Mouse (Mus musculus): ENCODE measurements around the gene Kyat1. TPM values are rescaled to one million over a fixed set of nuclear protein-coding genes. Genes with fewer than 3 reads are reported as not detected.

The Kyat1 gene
- polyA plus RNA-seq (2012; rRNA removed), result 32.3 and 35.3 TPM in 2 replicates

DNA sequence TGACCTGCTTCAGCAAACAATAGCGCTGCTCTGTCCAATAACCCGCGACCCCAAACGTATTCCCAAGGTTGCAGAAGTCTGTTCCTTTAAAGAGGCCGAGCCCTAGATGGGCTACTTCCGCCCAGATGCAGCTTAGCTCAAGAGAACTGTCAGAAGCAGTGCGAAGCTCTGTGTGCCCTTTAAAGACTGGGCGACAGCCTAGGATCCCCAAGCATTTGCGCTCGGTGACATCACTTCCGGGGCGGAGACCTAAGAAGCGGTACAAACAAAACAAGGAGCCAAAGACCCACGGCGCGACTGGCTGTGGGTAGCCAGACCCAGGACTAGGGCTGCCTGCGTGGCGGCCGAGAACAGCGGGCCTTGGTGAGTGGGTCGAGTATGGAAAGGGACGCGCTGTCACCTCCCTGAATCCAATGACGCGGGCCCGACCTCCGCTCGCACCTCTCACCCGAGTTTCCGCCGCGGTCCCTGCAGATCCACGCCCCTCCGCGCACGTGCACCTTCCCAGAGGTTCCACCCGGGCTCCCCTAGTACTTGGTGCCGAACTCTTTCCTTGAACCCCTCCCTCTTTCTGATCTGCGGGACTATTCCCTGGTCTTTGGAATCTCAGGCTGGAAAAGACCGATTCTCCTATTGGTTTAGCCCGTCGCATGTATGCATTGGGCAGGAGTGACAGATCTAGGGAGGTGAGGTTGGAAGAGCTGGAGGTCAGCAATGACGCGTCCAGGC, at the start of gene Kyat1:
TSS of gene Kyat1 (minus strand) at position 219 of the 729 bp plus-strand sequence.
- Histone ChIP-seq H3K27me3 (ENCODE audit: control insufficient read depth, insufficient read depth, low read length) (no peaks in the 10 kb centered on the region), H3K4me1 (replicated peaks; ENCODE audit: control insufficient read depth, insufficient read depth, low read length) (peaks cover 14% of the 10 kb centered on the region), H3K4me3 (ENCODE audit: control insufficient read depth, insufficient read depth, low read length) (peak within 1 kb of the TSS; percentile 72), H3K27ac (ENCODE audit: control insufficient read depth, insufficient read depth, low read length) (peak within 1 kb of the TSS; percentile 17; the same call in 1 of the 2 replicates), H3K36me3 (ENCODE audit: control insufficient read depth, insufficient read depth, low read length) (no peaks in the 10 kb centered on the region)
- under 1% methylated on average over 44 of the region's 44 CpGs for WGBS
- TF ChIP-seq POLR2A (IDR thresholded peaks at IDR 0.05; ENCODE audit: control insufficient read depth, extremely low read depth, insufficient read depth, low read length, poor library complexity), result peak; percentile 44; the same call in 1 of the 2 replicates
- no peak for TF ChIP-seq CTCF (IDR thresholded peaks at IDR 0.05; ENCODE audit: borderline replicate concordance, control insufficient read depth, extremely low read depth, insufficient read depth, low read length, poor library complexity)
- peak; percentile 90 for DNase-seq

DNA sequence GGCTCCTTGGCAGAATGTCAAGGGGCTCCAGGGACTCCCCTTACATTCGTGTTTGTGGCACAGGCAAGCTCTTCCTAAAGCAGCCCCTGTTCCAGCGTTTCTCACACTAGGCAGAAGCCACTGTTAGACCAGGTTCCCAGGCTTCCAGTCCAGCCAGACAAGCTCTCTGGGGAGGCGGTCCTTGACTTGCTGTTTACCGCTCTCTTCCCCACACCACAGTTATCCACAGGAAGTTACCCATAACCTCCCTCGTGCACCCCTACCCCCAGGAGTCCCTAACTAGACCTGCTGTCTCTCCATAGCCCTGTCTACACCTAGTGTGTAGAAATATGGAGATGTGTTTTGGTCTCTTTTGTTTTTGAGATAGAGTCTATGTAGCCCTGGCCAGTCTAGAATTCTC, 48.2 kb upstream of the Kyat1 start:
- DNase-seq, result peak; percentile 19
- Histone ChIP-seq H3K4me3 (ENCODE audit: control insufficient read depth, insufficient read depth, low read length) (no peak overlapping the region), H3K27ac (ENCODE audit: control insufficient read depth, insufficient read depth, low read length) (peak overlapping the region; percentile 53; the same call in 1 of the 2 replicates), H3K4me1 (replicated peaks; ENCODE audit: control insufficient read depth, insufficient read depth, low read length) (peaks cover 59% of the 10 kb centered on the region), H3K27me3 (ENCODE audit: control insufficient read depth, insufficient read depth, low read length) (no peaks in the 10 kb centered on the region), H3K36me3 (ENCODE audit: control insufficient read depth, insufficient read depth, low read length) (peaks cover 26% of the 10 kb centered on the region)
- TF ChIP-seq CTCF (IDR thresholded peaks at IDR 0.05; ENCODE audit: borderline replicate concordance, control insufficient read depth, extremely low read depth, insufficient read depth, low read length, poor library complexity) (no peak), POLR2A (IDR thresholded peaks at IDR 0.05; ENCODE audit: control insufficient read depth, extremely low read depth, insufficient read depth, low read length, poor library complexity) (no peak)
- 11% methylated on average over 5 of the region's 5 CpGs for WGBS

DNA sequence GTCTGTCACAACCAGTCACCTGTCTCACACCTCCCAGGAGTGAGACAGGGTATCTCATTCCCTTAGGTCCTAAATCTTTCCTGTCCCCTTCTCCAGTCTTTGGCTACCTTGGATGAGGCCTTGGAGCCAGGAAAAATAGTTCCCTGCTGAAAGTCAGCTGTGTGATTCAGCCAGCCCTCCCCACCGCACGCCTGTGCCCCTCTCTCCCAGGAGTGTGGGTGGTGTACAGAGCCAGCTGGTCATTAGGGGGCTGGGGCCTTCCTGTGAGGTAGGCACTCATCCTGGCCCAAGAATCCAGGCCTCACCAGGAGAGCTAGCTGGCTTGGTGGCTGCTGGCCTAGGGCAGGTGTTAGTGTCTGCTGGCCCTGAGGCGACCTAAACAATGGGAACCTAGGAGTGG, 46.9 kb upstream of the Kyat1 start:
- 38% methylated on average over 3 of the region's 3 CpGs for WGBS
- DNase-seq, result no peak
- H3K36me3 ChIP-seq (ENCODE audit: control insufficient read depth, insufficient read depth, low read length), result peaks cover 26% of the 10 kb centered on the region

DNA sequence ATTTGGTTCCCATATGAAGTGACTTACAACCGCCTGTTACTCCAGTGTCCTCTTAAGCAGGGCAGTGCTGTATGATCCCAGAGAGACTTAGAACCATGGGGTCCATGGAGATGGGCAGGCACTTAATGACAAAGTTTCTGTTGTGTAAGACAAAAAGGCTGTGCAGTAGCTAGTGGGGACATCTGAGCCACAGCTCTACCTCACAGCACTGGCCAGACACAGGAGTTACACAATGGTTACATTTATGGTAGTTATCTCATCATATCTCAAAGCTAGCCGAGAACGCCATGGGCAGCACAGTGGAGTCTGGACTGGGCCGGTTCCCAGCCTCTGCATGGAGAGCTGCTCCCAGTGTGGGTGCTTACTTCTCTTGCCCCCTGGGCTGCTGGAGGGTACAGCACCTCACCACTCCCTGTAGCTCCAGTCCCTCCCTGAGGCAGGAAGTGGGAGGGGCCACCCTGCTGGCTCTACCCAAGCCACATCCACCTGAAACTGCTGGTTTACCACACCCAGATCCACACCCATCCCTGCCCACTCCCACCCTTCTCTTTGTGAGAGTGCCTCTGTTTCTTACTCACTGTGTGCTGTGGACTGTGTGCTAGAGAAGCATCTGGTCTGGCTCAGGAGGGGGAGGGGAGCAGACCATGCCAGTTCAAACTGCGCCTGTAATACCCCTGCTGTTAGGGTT, 45.9 kb upstream of the Kyat1 start:
- WGBS, result 34% methylated on average over 5 of the region's 5 CpGs
- DNase-seq, result peak; percentile 85
- H3K27ac ChIP-seq (ENCODE audit: control insufficient read depth, insufficient read depth, low read length), result peak overlapping the region; percentile 83
- peaks cover 17% of the 10 kb centered on the region for H3K36me3 ChIP-seq (ENCODE audit: control insufficient read depth, insufficient read depth, low read length)
- H3K4me3 ChIP-seq (ENCODE audit: control insufficient read depth, insufficient read depth, low read length), result no peak overlapping the region
- TF ChIP-seq POLR2A (IDR thresholded peaks at IDR 0.05; ENCODE audit: control insufficient read depth, extremely low read depth, insufficient read depth, low read length, poor library complexity) (0 out of 2 replicates have a peak, but pooled peaks have one; percentile 45), CTCF (IDR thresholded peaks at IDR 0.05; ENCODE audit: borderline replicate concordance, control insufficient read depth, extremely low read depth, insufficient read depth, low read length, poor library complexity) (peak; percentile 14; the same call in 1 of the 2 replicates)
- no peaks in the 10 kb centered on the region for H3K27me3 ChIP-seq (ENCODE audit: control insufficient read depth, insufficient read depth, low read length)
- peaks cover 42% of the 10 kb centered on the region for H3K4me1 ChIP-seq (replicated peaks; ENCODE audit: control insufficient read depth, insufficient read depth, low read length)

More for the DNA sequence above, 46.9 kb upstream of the Kyat1 start:
- Histone ChIP-seq H3K27ac (ENCODE audit: control insufficient read depth, insufficient read depth, low read length) (peak overlapping the region; percentile 53), H3K27me3 (ENCODE audit: control insufficient read depth, insufficient read depth, low read length) (no peaks in the 10 kb centered on the region), H3K4me1 (replicated peaks; ENCODE audit: control insufficient read depth, insufficient read depth, low read length) (peaks cover 50% of the 10 kb centered on the region), H3K4me3 (ENCODE audit: control insufficient read depth, insufficient read depth, low read length) (no peak overlapping the region)
- TF ChIP-seq CTCF (IDR thresholded peaks at IDR 0.05; ENCODE audit: borderline replicate concordance, control insufficient read depth, extremely low read depth, insufficient read depth, low read length, poor library complexity) (no peak), POLR2A (IDR thresholded peaks at IDR 0.05; ENCODE audit: control insufficient read depth, extremely low read depth, insufficient read depth, low read length, poor library complexity) (no peak)

DNA sequence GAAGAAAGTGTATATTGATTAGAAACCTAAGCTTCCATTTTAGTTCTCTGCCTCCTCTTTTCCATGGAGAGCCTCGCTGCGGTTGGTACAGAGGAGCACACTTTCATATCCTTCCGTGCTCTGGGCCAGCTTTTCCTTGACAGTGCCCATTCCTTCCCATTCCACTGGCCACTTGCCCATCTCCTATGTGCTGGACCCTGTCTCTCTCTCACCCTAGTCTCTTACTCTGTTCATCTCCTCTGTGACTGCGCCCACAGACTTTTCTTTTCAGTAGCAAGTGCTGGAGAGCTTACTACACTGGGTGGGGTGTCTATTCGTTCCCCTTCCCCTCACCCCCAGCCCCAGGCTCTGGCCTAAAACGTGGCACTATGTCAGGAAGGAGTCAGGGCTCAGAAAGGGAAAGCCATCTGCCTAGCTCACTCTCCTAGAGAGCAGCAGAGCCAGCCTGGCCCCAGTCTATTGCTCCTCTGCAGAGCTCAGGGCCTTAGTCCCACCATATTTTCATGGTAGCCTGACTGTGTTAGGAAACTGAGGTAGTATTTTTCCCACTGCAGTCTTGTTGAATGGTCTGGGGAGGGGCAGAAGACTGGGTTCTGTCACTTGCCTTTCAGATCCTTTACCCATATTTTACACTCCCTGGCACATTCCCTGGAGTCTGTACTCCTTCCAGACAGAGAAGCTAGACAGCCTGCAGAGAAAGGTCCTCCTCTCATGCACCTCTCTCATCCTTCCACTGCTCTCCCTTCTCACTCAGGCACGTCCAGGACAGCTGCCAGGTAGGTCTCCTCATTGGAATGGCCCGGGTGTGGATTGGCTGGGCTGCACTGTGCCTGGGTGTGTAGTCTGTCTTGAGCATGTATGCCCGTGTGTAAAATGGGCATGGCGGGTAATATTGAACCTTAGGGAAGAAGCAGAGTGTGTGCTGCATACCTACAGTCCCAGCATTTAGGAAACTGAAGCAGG, 44.8 kb upstream of the Kyat1 start:
- 93% methylated on average over 10 of the region's 10 CpGs for WGBS
- peak overlapping the region; percentile 19; the same call in 1 of the 2 replicates for H3K27ac ChIP-seq (ENCODE audit: control insufficient read depth, insufficient read depth, low read length)

More for the DNA sequence above, 44.8 kb upstream of the Kyat1 start:
- TF ChIP-seq POLR2A (IDR thresholded peaks at IDR 0.05; ENCODE audit: control insufficient read depth, extremely low read depth, insufficient read depth, low read length, poor library complexity), result no peak
- TF ChIP-seq CTCF (IDR thresholded peaks at IDR 0.05; ENCODE audit: borderline replicate concordance, control insufficient read depth, extremely low read depth, insufficient read depth, low read length, poor library complexity), result no peak
- Histone ChIP-seq H3K27me3 (ENCODE audit: control insufficient read depth, insufficient read depth, low read length) (no peaks in the 10 kb centered on the region), H3K4me3 (ENCODE audit: control insufficient read depth, insufficient read depth, low read length) (no peak overlapping the region), H3K4me1 (replicated peaks; ENCODE audit: control insufficient read depth, insufficient read depth, low read length) (peaks cover 48% of the 10 kb centered on the region), H3K36me3 (ENCODE audit: control insufficient read depth, insufficient read depth, low read length) (peaks cover 6% of the 10 kb centered on the region)
- no peak for DNase-seq

Data from thymus, adult 2 months (tissue).